Mouse (Mus musculus) kidney, postnatal 0 days (tissue): ENCODE data around the gene Gabra6. TPM values are rescaled to one million over a fixed set of nuclear protein-coding genes. Genes with fewer than 3 reads are reported as not detected.

Experiments used
- ATAC-seq: fragments of 200-750 bp; cut with Nextera tagmentation; replicated peaks from 2 replicates; pipeline ENCODE4 v1.8.0; 2017; ENCODE audit warnings: low read depth, moderate number of reproducible peaks, moderate TSS enrichment, moderate library complexity; ENCODE audit not compliant: low FRiP score
- DNase-seq: peaks from one replicate; pipeline ENCODE4 v3.0.0-alpha.2; 2016; ENCODE audit warnings: low spot score
- H3K27ac ChIP-seq: fragments of 300-500 bp; sonication (generic); 2 replicates; pipeline ENCODE4 v1.5.1; 2014; ENCODE audit warnings: mild to moderate bottlenecking
- H3K27me3 ChIP-seq: fragments of 300-500 bp; sonication (generic); 2 replicates; pipeline ENCODE4 v1.6.1; 2014; ENCODE audit warnings: low read length, mixed read lengths; ENCODE audit not compliant: insufficient read depth
- H3K36me3 ChIP-seq: fragments of 300-500 bp; sonication (generic); 2 replicates; pipeline ENCODE4 v1.6.1; 2014; ENCODE audit warnings: low read length, mixed read lengths; ENCODE audit not compliant: insufficient read depth
- H3K4me1 ChIP-seq: fragments of 300-500 bp; sonication (generic); replicated peaks from 2 replicates; pipeline ENCODE4 v1.6.1; 2014; ENCODE audit warnings: antibody characterized with exemption, low read length, mixed read lengths; ENCODE audit not compliant: insufficient read depth
- H3K4me2 ChIP-seq: fragments of 300-500 bp; sonication (generic); 2 replicates; pipeline ENCODE4 v1.6.1; 2014; ENCODE audit warnings: mild to moderate bottlenecking, low read length, moderate library complexity, mixed read lengths
- H3K4me3 ChIP-seq: fragments of 300-500 bp; sonication (generic); replicated peaks from 2 replicates; pipeline ENCODE4 v1.5.1; 2014; ENCODE audit warnings: low read depth, low read length
- H3K9ac ChIP-seq: fragments of 300-500 bp; sonication (generic); 2 replicates; pipeline ENCODE4 v1.6.1; 2014; ENCODE audit warnings: low read depth, low read length
- H3K9me3 ChIP-seq: fragments of 300-500 bp; sonication (generic); replicated peaks from 2 replicates; pipeline ENCODE4 v1.6.1; 2016; ENCODE audit warnings: low read length, inconsistent platforms, mixed read lengths
- CTCF ChIP-seq: IDR thresholded peaks from 2 replicates; pipeline ENCODE4 v1.5.1; 2016; ENCODE audit warnings: antibody characterized with exemption, low read depth, mild to moderate bottlenecking, moderate library complexity
- WGBS: fragments of 180-500 bp; shearing (Covaris S2); extraction: QIAGEN DNeasy Blood & Tissue Kit; methylation state at CpG from one replicate; pipeline ENCODE4 v1.1.7; 2014; 5-methylcytosine and 5-hydroxymethylcytosine counted together
- polyA plus RNA-seq: library from polyadenylated mRNA; unstranded; fragments of >200 nt; fragmentation: Nextera tagmentation; extraction: Ambion mirVana; gene quantifications from 2 replicates; pipeline ENCODE4 v1.2.1, GENCODE M21; 2015

Gene Gabra6
- not detected in 2 replicates for polyA plus RNA-seq

DNA sequence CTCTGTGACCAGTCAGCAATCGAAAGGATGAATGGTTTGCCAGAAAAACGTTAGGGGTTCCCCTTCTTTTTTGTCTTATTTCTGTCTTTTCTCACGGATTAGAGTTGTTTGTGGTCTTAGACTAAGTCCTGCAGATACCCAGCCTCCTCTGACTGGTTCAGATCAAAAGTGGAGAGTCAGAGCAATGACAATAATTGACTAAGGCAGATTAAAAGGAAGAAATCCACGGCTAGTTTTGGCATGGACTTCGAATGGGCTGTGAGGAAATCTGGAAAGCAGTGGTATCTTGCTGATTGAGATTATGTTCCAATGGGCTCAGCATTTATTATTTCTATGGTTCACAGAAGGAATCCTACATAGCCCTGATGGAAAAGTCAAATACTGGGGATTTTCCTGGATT lies at the start of gene Gabra6:
TSS of gene Gabra6 (minus strand) at position 191 of the 400 bp plus-strand sequence.
- 71% methylated on average over 5 of the region's 5 CpGs for WGBS
- Histone ChIP-seq H3K27me3 (no peaks in the 10 kb centered on the region), H3K4me1 (no peaks in the 10 kb centered on the region), H3K27ac (no peak within 1 kb of the TSS), H3K9me3 (no peaks in the 10 kb centered on the region), H3K4me3 (no peak within 1 kb of the TSS), H3K9ac (no peak within 1 kb of the TSS), H3K4me2 (no peak within 1 kb of the TSS), H3K36me3 (no peaks in the 10 kb centered on the region)
- ATAC-seq (no peak), DNase-seq (no peak)
- TF ChIP-seq CTCF, result no peak

DNA sequence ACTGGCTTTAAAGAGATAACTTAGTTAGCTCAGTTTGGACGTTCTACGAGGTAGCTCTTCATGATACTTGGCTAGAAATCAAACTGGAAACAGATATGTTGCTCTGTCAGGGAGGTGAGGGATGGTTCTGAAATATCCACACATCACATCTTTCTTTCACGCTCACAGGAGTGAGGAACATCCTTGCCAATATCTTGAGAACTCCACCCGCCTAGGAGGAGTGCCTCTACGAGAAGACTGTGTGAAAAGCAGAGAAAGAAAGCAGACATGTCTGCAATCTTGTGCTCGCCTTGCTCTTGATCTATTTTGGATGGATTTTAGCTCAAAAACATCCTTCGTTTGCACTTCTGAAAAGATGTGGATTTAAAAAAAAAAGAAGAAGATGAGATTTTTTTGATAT lies 44.7 kb upstream of the Gabra6 start:
- Histone ChIP-seq H3K4me2 (no peak overlapping the region), H3K9me3 (no peaks in the 10 kb centered on the region), H3K36me3 (no peaks in the 10 kb centered on the region), H3K4me3 (no peak overlapping the region), H3K27ac (no peak overlapping the region), H3K9ac (no peak overlapping the region), H3K4me1 (no peaks in the 10 kb centered on the region), H3K27me3 (no peaks in the 10 kb centered on the region)
- ATAC-seq, result no peak
- 78% methylated on average over 7 of the region's 7 CpGs for WGBS
- no peak for DNase-seq
- no peak for TF ChIP-seq CTCF

DNA sequence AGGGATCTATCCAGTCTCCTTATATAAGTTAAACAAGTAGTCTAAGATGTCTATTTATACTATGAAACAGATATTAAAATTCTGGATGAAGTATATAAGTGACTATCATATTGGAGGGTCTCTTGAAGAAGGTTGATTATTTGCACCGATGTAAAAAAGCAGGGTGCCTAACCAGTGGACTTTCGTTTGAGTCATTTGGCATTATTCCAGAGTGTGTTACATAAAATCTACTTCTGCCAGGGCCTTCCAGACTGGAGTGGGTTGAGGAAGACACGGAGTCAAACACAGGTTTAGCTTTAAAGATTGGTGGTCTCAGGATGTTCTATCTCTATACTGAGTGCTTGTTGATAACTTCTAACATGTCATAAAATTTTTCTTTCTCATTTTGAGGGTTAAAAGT lies 11.2 kb upstream of the Gabra6 start:
- 84% methylated on average over 3 of the region's 3 CpGs for WGBS
- H3K27me3 ChIP-seq, result no peaks in the 10 kb centered on the region

DNA sequence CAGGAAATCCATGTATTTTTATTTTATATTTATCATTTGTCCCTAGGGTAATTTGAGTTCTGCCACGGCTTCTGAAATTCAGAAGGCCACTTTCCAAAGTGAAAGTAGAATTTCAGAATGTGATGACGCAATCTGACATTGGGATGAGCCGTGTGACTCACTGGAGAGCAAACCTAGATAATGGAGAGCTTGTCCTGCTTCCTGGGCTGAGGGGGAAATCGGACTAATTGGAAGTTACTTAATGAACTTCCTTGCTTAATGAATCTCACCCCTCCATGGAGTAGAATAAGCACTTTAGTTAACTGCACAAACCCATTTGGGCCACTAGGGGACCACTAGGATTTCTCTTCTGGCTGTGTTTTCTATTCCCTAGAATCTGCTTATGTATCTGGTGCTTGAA lies 5.4 kb upstream of the Gabra6 start:
- DNase-seq, result no peak
- Histone ChIP-seq H3K9ac (no peak overlapping the region), H3K36me3 (no peaks in the 10 kb centered on the region), H3K4me2 (no peak overlapping the region), H3K27me3 (no peaks in the 10 kb centered on the region), H3K4me1 (no peaks in the 10 kb centered on the region), H3K27ac (no peak overlapping the region), H3K9me3 (no peaks in the 10 kb centered on the region), H3K4me3 (no peak overlapping the region)
- TF ChIP-seq CTCF, result peak; percentile 17; the same call in 1 of the 2 replicates
- no peak for ATAC-seq
- WGBS, result 84% methylated on average over 4 of the region's 4 CpGs

More for the DNA sequence above, 11.2 kb upstream of the Gabra6 start:
- Histone ChIP-seq H3K27ac (no peak overlapping the region), H3K36me3 (no peaks in the 10 kb centered on the region), H3K4me3 (no peak overlapping the region), H3K4me1 (no peaks in the 10 kb centered on the region), H3K9me3 (no peaks in the 10 kb centered on the region), H3K9ac (no peak overlapping the region), H3K4me2 (no peak overlapping the region)
- no peak for ATAC-seq
- TF ChIP-seq CTCF, result no peak
- no peak for DNase-seq

DNA sequence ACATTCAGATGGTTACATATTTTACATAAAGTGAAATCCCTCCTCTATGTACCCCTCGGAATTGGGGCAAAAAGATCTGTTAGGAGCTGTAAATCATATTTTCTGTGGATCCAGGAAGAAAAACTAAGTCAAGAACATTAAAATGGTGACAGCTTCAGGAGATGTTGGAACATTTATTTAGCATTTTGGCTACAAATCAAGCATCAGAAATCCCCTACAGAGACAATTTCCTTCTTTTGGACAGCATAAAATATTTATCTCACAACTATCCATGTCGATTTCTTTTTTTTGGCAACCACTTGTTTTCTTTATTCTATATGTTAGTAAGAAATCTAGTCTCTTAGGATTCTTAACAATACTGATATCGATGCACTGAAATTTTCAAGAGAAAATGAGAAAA lies 688 bp upstream of the Gabra6 start:
- no peaks in the 10 kb centered on the region for H3K9me3 ChIP-seq
- DNase-seq (no peak), ATAC-seq (no peak)
- TF ChIP-seq CTCF, result no peak
- H3K9ac ChIP-seq, result no peak overlapping the region
- H3K36me3 ChIP-seq, result no peaks in the 10 kb centered on the region
- 75% methylated on average over 3 of the region's 3 CpGs for WGBS
- H3K27ac ChIP-seq, result no peak overlapping the region
- no peak overlapping the region for H3K4me3 ChIP-seq
- no peak overlapping the region for H3K4me2 ChIP-seq
- no peaks in the 10 kb centered on the region for H3K4me1 ChIP-seq
- no peaks in the 10 kb centered on the region for H3K27me3 ChIP-seq

DNA sequence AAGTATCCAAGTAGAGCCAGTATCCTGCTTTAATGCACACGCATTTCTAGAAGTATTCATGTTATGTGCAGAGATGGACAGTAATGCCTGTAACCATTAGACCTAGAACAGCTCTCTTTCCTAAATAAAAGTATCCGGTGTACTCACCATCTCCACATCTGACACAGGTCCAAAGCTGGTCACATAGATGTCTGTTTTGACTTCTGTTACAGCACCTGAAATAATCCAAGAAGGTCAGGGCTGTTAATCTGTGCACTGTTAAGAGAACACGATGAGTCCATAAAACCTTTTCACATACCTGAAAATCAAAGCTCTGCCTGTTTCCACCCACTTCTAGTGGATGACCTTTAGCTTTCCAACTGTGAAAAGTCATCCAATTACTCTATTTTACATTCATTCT lies 1.4 kb downstream of the Gabra6 start:
- no peaks in the 10 kb centered on the region for H3K36me3 ChIP-seq
- TF ChIP-seq CTCF, result no peak
- H3K4me2 ChIP-seq, result no peak overlapping the region
- no peaks in the 10 kb centered on the region for H3K4me1 ChIP-seq
- H3K9me3 ChIP-seq, result no peaks in the 10 kb centered on the region
- DNase-seq (no peak), ATAC-seq (no peak)
- no peak overlapping the region for H3K9ac ChIP-seq
- H3K27me3 ChIP-seq, result no peaks in the 10 kb centered on the region
- H3K27ac ChIP-seq, result no peak overlapping the region
- 87% methylated on average over 3 of the region's 3 CpGs for WGBS
- H3K4me3 ChIP-seq, result no peak overlapping the region

DNA sequence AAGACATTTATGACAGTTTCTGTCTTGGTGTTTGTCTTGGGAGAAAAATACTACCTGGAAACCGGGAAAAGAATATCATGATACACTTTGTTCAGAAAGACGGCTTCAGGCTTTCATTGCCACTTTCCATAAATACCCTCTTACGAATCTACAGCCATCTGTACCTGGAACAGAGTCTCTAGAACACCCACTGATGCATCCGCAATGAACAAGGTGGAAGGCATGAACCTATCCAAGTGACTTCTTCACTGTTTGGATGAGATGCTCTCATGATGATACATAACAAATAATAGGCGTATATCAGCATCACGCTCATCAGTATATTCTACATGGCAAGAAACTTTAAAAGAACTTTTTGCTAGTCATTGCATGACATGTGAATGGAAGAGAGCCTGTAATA lies 1.8 kb downstream of the Gabra6 start:
- WGBS, result 89% methylated on average over 6 of the region's 6 CpGs
- no peak overlapping the region for H3K4me3 ChIP-seq
- no peaks in the 10 kb centered on the region for H3K4me1 ChIP-seq
- no peak for DNase-seq
- no peak overlapping the region for H3K27ac ChIP-seq
- H3K9ac ChIP-seq, result no peak overlapping the region
- no peak for TF ChIP-seq CTCF
- no peaks in the 10 kb centered on the region for H3K36me3 ChIP-seq
- H3K9me3 ChIP-seq, result no peaks in the 10 kb centered on the region
- no peak for ATAC-seq
- H3K27me3 ChIP-seq, result no peaks in the 10 kb centered on the region
- no peak overlapping the region for H3K4me2 ChIP-seq
